Mouse (Mus musculus): ENCODE data around the gene Ythdf2.

Ythdf2 gene

DNA sequence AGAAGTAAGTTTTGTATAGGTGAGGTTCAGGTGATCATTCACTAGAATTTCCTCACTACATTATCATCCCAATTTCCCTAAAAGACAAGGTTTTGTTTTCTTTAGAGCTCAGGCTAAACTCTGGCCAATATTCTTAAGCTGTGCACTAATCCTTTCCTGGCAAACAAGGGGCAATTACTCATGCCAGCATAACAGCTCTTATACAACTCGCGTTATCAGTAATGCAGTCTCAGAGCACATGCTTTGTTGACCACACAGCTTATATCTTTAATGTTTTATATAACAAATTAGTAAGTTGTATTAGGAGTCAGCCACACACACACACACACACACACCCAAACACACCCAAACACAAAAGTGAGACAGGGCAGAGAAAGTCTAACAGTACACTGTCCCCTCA, 1.8 kb downstream of the Ythdf2 start:
- no peak for DNase-seq (ENCODE audit: low read depth, low spot score)

DNA sequence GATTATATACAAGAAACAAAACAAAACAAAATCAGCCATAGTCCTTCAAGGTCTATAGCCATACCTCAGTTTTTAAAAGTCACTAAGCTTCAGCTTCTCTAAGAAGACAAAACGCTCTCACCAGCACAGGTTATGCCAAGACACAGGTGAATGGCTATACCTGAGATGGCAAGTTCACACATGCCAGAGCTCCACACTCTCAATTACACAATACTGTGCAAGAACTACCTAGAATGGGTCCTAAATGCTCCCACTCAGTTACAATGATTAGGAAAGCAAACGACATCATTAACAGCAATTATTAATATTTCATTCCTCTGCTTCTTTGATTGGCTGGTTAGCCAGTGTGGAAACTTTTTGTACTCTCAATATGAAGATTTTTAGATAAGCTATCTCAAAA, 2.8 kb downstream of the Ythdf2 start:
- DNase-seq (ENCODE audit: low read depth, low spot score), result no peak

DNA sequence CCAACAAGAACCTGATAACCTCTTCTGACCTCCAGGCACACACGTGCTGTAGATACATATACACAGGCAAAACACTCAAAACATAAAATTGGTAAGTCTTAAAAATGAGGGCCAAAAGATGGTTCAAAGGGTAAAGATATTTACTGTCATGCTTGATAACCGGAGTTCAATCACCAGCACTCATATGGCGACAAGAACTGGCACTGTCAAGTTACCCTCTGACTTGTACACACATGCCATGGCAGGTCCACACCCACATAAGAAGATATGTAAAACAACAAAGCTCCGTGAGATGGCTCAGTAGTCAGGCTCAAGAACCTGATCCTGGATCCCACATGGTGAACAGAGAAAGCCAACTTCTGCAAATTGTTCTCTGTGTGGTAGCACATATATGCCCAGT, 4.8 kb downstream of the Ythdf2 start:
- DNase-seq (ENCODE audit: low read depth, low spot score), result no peak

DNA sequence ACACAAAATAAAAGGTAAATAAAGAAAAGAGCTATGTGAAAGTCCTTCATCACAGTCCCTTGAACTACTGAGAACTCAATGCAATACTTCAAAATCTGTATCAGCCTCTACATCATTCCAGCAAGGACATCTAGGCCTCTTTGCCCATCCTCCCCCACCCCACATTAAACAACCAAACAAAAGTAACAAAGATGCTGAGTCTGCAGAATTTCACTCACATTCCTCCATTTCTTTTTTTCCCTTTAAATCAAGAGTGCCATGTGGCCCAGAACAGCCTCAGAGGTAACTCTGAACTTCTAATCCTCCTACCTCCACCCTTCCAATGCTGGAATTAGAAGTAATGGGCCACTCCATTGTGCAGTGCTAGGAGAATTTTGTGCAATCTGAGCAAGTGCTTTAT, 13.3 kb downstream of the Ythdf2 start:
- no peak for DNase-seq (ENCODE audit: low read depth, low spot score)

DNA sequence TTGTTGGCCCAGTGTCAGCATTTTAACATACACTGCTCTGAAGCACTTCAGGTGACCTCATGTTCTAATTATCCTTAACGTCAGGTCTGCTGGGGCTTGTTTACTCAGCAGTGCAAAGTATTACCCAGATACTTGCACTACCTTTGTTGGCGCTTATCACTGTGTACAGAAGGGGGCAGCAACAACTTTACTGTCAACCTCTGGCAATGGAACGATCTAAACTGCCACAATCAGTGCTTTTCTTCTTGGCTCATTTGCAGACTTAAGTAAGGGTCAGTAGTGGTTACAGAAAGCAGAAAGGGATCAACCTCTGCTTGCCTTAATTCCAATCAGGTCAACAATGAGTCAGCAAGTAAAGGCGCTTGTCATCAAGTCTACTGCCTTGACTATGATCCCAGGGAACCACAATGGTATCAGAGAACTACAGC, 13.8 kb downstream of the Ythdf2 start:
- DNase-seq (ENCODE audit: low read depth, low spot score), result no peak

DNA sequence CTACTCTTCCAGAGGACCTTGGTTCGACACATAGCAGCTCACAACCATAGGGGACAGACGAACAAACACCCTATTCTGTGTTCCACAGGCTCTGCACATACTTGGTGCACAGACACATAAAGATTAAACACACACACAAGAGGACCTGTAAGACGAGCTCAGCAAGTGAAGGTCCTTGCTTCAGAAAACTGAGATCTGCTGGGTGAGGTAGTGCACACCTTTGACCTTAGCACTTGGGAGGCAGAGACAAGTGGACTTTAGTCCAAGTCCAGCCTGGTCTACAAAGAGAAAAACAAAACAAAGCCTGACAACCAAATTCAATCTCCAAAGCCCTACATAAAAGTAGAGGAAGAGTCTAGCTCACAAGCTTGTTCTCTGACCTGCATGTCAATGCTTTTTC, 17.1 kb downstream of the Ythdf2 start:
- DNase-seq (ENCODE audit: low read depth, low spot score), result no peak

DNA sequence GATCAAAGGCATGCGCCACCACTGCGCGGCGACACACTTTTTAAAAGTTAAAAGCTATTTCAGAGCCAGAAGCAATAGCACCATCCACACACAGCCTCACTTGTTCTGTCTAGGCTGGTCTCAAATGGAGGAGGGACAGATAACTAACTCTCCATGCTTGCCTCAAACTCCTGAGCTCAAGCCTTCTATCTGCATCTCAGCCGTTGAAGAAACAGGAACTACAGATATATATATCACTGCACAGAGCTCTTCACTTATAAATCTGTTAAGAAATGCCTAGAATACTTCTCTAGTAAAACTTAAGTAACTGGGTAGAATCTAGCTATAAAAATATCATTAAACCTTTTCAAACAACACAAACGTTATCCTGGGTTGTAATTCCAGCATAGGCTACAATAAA, 17.7 kb downstream of the Ythdf2 start:
- DNase-seq (ENCODE audit: low read depth, low spot score), result no peak

DNA sequence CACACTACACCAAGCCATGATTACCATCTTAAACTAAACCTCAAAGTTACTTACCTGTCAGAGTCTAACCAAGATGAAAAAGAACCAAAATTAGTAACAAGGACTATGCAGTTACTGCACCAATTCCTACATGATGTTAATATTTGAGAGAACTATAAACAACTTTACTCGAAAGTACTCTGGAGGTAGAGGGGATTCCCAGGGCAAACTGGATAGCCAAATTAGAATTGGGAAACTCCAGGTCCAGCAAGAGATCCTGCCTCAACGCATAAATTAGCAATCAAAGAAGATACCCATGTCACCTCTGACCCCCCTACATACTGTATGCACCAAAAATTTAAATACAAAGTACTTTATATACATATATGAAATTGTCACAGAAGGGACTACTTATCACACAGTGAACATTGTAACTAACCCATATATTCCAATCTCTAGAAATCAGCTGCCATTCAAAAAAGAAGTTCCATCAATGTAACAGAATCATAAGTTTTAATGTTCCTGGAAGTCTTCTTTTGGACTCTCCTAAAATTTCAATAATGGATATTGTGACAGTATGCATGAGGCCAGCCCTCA, 24.2 kb downstream of the Ythdf2 start:
- DNase-seq (ENCODE audit: low read depth, low spot score), result no peak

DNA sequence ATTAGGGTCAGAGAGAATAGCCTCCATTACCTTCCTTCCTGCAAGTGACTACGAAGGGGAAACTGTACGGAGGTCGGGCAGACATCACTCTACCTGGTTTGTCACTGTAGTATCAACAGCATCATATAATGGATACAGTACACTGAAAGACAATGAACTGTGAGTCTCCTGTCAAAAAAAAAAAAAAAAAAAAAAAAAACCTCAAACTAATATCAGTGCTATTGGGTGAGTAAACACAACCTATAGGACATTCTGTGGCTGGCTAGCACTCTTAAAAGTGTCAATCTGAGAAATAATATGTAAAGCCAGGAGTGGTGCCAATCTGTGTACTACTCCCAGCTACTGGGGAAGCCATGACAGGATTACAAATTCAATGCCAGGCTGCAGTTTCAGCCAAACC, 28.9 kb downstream of the Ythdf2 start:
- no peak for DNase-seq (ENCODE audit: low read depth, low spot score)

DNA sequence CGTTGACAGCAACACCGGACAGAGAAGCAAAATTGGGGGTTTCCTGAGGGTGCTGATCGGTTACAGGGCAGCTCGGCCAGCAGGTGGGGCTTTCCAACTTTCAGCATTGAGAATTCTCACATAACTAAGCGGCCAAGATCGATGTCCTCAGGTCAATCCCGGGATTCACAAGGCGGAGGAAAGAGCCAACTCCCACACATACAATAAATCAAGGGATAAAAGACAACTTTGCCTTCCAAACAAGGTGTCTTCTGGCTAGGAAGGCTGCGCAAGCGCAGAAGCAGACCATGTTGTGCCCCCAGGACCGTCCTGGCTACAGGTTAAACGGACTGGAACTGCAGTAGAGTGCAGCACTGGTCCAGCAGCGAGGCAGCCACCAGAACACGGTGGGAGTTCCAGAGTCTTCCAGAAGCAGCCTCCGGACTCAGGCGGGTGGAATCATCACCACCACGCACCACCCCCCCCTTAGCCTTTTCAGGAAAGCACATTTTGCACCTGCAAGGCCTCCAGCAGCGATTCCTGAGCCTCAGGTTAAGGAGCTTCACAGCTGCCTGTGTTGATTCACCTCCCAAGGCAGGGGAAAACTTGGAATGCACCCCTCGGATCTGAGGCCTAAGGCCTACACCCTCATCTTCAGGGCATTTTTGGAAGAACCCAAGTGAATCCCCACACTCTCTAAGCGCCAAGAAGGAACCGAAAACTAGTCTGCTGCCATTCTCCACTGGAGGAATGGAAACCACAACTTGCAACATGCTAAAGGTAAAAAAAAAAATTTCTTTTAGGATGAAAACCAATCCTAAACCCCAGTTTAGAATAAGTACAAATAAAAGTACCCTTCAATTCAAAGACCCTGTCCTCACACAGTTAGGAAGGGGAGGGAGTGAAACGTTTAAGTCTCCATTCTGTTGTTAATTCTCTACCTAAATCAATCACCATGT, 30.1 kb downstream of the Ythdf2 start:
- no peak for DNase-seq (ENCODE audit: low read depth, low spot score)

DNA sequence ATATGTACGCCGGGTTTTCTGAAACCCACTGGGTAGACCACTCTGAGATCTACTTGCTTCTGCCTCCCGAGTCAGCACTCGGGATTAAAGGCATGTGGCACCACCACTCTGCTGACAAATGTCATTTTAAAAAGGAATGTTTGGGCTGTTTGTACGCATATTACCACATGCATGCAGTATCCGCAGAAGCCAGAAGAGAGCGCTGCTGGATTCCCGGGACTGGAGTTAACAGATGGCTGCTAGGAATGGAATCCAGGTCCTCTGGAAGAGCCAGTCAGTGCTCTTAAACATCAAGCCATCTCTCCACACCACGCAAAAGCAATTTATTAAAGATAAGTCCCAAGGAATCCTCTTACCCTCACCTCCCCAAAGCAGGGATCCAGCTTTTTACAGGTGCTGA, 31.4 kb downstream of the Ythdf2 start:
- DNase-seq (ENCODE audit: low read depth, low spot score), result no peak

DNA sequence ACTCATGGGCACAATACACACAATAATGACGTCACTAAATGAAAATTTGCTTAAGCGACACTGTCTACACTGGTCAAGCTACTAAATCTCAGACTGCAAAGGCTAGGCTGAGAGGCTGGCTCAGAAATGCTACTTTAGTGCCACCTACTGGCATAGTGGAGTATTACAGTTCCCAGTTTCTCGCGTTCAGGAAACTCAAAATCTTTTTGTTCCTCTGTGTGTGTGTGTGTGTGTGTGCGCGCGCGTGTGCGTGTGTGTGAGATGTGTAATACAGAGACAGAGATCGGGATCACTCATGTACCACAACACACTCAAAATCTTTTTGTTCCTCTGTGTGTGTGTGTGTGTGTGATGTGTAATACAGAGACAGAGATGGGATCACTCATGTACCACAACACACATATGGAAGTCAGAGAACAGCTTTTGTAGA, 33.5 kb downstream of the Ythdf2 start:
- DNase-seq (ENCODE audit: low read depth, low spot score), result peak; percentile 14

DNA sequence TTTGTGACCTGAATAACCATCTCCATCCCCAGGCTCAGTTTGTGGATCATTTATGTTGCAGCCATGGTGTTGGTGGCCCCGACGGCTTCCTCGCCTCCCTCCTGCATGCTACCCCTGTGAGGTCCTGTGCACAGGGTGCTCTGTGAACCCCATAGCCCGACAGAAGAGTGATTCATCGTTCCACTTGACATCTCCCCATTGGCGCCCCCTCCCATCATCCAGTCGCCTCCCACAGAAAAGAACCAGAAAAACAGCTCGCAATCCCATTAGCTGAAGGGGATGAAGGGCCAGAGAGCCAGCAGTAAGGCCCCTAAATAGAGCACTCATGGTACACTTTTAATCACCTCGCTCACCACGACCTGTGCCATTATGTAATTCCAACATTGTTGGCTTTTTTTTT, 35.6 kb downstream of the Ythdf2 start:
- DNase-seq (ENCODE audit: low read depth, low spot score), result no peak

DNA sequence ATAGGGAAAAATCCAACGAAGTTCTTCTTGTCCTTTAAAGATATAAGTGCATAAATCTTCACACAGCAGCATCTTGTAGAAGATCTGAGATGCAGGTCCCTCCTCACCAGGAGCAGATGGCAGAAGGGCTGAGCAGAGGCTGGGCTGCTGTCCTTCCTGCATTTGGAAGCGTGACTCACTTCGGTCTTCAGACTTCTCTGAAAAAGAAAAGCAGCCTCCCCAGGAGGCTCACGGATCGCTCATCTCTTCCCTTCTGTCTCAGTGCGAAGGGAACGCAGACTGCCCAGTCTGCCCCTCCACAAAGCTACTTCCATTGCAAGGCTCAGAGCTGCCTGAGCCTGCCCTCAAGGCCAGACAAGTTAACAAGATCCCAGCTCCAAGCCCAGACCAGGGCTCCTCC, 41.2 kb downstream of the Ythdf2 start:
- DNase-seq (ENCODE audit: low read depth, low spot score), result no peak

DNA sequence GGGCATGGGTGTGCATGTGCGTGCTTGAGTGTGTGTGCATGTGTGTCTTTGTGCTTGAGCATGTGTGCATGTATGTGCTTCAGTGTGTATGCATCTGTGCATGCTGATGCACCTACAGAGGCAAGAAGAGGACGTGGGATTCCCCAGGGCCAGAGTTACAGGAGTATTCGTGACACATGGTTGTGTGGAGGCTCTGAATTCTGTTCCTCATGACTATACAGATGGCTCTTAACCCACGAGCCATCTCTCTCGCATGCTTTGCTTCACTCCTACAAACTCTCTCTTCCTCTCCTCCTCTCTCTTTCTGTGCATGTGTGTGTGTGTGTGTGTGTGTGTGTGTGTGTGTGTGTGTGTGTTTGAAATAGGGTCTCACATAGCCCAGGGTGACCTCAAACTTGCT, 42.3 kb downstream of the Ythdf2 start:
- no peak for DNase-seq (ENCODE audit: low read depth, low spot score)

DNA sequence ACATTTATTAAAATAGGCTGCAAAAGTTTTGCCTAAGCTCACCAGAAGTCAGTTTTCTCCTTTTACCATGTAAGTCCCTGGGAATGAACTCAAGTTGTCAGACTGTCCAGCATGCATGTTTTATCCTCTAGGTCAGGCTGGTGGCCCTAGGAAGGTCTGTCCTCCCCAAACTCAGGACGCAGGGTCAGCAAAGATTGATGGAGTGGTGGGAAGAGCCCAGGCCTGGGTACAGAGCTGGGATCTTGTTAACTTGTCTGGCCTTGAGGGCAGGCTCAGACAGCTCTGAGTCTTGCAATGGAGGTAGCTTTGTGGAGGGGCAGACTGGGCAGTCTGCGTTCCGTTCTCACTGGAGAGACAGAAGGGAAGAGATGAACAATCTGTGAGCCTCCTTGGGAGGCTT, 42.8 kb downstream of the Ythdf2 start:
- DNase-seq (ENCODE audit: low read depth, low spot score), result no peak

DNA sequence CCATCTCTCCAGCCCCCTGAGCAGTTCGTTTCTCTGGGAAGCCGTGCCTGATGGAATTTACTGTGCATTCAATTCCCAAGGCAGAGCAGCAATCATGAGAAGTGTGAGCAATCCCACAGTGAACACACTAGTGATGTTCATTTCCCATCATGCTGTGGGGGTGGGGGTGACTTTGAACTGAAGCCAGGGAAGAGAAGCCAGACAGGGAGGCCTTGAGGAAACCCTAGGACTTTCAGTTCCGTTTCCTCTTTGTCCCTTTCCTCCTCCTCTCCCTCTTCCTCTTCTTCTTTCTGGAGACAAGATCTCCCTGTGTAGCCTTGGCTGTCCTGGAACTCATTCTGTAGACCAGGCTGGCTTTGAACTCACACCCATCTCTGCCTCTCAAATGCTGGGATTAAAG, 44.7 kb downstream of the Ythdf2 start:
- no peak for DNase-seq (ENCODE audit: low read depth, low spot score)

DNA sequence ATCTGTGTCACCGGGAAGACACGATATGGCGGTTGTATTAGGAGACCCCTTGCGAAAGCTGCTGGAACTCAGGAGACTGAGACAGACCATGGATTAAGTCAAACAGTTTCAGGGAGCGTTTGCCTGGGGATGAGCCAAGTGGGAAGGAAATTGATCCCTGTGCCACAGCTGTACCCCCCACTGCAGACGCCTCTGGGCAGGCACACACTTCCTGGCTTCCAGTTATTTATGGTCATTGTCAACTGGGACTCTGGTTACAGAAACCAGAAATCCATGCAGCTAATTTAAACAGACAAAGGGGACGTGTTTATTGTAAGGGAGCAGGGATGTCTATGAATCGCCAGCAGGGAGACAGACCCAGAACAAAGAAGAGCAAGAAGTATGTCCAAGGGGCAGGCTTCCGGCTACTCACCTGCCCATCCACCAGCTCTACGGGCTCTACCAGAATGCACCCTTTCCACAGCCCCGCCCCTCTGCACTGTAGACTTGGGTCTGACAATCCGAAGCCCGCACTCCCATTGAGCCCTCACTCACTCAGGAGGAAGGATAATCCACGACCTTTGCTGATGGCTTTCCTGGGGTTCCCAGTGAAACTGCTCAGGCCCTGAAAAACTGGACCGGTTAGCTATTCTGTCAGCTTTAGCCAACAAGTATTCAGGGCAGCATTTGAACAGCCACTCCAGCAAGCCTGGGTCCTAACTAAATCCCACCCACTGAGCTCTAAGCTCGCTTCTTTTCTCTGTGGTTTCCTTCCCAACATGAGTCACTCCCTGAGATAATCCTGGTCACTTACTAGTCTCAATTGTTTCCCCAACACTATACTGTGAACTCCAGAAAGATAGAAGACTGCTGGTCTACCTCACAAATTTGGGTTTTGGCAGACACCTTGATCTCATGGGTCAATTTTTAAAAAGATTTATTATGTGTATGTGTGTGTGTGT, 45.5 kb downstream of the Ythdf2 start:
- no peak for DNase-seq (ENCODE audit: low read depth, low spot score)

DNA sequence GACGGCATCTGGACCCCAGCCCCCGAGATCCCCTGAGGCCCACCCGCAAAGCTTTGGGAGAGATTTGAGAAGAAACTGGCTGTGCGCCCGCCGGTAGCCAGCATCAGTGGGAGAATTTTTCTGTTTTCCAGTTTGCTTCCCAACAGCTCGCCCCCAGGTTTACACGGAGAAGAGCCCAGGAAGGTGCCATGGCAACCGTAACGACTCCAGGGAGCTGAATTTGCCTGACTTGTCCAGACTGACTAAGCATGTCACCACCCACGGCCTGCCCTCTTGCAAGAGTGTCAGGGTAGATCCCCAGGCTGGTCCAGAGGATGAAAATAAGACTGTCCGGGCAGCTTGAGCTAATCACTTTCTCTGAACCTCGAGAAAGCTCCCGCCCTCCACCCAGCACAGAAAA, 46.4 kb downstream of the Ythdf2 start:
- DNase-seq (ENCODE audit: low read depth, low spot score), result no peak

DNA sequence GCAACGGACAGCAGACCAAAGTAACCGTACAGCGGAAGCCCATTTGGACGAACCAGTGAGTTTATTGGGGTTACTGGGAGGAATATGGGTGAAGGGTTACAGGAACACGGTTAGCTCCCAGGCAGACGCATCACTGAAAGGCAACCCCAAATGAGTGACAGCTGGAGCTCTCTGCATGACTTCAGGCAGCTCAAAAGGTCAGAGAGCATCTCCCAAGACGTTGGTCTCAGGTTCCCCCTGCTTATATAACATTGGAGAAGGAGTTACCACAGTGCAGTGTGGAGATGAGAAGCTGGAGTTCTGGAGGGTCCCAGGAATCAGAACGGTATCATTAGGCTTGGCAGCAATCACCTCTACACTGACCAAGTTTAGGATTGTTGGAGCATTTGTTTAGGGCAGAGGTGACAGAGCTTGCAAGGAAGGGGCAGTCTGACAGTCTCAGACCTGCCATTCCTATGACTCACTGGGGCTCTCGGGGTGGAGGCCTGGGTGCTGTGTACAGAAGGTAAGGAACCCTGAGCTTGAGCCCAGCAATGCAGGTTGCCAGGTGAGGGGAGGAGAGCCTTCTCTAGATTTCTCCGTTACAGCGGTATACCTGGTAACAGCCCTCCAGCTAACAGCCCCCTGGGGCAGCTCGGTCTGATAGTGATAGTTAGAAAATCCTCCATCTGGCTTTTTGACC, 55.0 kb downstream of the Ythdf2 start:
- DNase-seq (ENCODE audit: low read depth, low spot score), result no peak

DNA sequence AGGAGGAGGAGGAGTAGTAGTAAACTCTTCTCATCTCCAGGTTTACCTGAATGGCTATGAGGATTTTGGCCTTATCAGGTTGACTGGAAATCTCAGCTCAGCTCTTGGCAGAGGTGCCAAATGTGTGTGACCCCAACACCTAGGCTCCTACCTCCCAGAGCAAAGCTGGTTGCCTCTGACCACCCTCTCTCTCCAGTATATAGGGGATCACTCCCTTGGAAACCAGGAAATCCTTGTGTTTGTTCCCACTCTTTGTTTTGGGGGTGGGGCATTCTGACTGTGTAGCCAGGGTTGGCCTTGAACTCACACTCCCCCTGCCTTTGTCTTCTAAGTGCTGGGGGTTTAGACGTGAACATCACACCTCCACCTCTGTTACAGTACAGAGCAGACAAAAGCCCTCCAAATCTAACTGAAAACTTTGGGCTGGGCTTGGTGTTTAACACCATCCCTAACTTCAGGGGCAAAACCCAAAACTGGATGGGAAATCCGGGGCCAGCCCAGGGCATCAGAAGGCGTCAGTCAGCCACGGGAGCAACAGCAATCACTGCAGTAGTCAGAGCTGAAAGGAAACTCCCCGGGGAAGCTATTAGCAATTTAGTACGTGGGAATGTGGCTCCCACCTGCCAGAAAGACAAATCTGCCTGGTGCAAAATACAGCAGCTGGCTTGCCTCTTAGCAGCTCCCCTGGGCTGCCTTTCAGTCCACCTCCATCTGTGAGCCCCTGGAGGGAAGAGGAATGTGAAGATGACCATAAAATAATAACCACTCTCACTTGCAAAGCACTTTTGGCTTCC, 57.0 kb downstream of the Ythdf2 start:
- DNase-seq (ENCODE audit: low read depth, low spot score), result no peak

Measured in brain, embryonic 18.5 days (tissue).